Mouse (Mus musculus) ovary, adult 10 weeks (tissue): ENCODE measurements around the gene 2510009E07Rik. TPM values are rescaled to one million over a fixed set of nuclear protein-coding genes. Genes with fewer than 3 reads are reported as not detected.

Experiments used
- polyA plus RNA-seq: library from polyadenylated mRNA; stranded (reverse); fragments of 350-450 nt; fragmentation: Illumina TruSeq; extraction: RNeasy Lipid Tissue Mini Kit (QIAGEN cat#74804); gene quantifications from one replicate; pipeline ENCODE4 v1.2.3, GENCODE M21; 2014

Gene 2510009E07Rik
- 120 TPM for polyA plus RNA-seq

GRCm38 (mm10) chr16:21694463-21695241, at the start of gene 2510009E07Rik:
TSS of gene 2510009E07Rik (minus strand) at chr16:21694665.

Other genes starting within 250 kb of the 2510009E07Rik start
- 4.4 TPM for gene Ehhadh, start 93.1 kb upstream of the 2510009E07Rik start, polyA plus RNA-seq
- gene Map3k13, start 99.7 kb upstream of the 2510009E07Rik start, polyA plus RNA-seq = 1.3 TPM